Mouse (Mus musculus) left cerebral cortex, postnatal 36 days (tissue): ENCODE results near the gene Prpf6. TPM values are rescaled to one million over a fixed set of nuclear protein-coding genes. Genes with fewer than 3 reads are reported as not detected.

ENCODE experiments used
- DNase-seq, 2 experiments: peaks; one replicate each; pipeline ENCODE4 v3.0.0; 2021 to 2022; ENCODE audit warnings: low spot score in 2 of 2, mixed read lengths in 1 of 2
- intact Hi-C: fragments of 180-260 bp; cut with DNase I; formaldehyde crosslinking; loops from one replicate; pipeline ENCODE4 v1.15.1; 2025
- total RNA-seq, 2 experiments: library from RNA; stranded (reverse); gene quantifications; 2 replicates each; pipeline ENCODE4 v1.2.3; 2021

Prpf6 gene
- total RNA-seq, 2 experiments from 2014 or later = 49.8 to 54.4 TPM

DNA sequence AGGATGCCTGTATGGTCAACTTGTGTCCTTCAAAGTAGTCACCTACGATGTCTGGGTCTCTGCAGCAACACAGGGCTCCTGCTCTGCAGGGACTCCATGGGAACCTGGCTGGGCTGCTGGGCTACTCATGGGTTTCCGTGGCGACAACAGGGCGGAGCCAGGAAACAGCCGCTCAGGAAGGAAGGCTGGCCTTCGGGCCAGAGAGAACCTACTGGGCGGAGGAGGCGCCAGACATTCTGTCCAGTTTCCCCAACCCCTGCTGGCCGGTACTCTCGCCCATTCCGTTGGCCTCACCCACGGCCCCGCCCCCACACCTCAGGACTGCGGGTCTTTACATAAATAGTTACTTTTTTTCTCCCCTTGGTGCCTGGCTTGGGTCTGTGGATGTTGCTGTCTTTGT is 83.8 kb downstream of the Prpf6 start:
- DNase-seq = peak in 1 of 2 experiments; percentile 24
- intact Hi-C loops = loop anchor here (10.0 kb wide), 1 partner anchor 281 kb away; no protein-coding TSS in a partner anchor

DNA sequence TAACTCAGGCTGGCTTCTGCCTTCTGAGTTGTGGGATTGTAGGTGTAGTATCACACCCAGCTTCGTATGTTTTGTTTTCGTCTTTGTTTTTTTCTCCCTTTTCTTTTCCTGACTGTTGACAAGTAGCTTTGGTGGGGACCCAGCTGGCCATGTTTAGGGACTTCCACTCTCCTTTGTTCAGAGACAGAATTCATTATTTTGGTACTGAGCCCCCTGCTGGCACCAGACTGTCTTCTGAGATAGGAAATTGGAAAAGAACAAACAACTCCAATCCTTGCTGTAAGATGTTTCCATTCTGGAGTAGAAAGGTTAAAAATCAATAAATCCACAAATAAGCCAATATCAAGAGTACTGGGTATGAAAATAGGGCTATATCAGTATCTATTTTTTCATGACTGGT is 84.8 kb downstream of the Prpf6 start:
- intact Hi-C loops = loop anchor here (10.0 kb wide), 1 partner anchor 282 kb away; no protein-coding TSS in a partner anchor
- no peak for DNase-seq

DNA sequence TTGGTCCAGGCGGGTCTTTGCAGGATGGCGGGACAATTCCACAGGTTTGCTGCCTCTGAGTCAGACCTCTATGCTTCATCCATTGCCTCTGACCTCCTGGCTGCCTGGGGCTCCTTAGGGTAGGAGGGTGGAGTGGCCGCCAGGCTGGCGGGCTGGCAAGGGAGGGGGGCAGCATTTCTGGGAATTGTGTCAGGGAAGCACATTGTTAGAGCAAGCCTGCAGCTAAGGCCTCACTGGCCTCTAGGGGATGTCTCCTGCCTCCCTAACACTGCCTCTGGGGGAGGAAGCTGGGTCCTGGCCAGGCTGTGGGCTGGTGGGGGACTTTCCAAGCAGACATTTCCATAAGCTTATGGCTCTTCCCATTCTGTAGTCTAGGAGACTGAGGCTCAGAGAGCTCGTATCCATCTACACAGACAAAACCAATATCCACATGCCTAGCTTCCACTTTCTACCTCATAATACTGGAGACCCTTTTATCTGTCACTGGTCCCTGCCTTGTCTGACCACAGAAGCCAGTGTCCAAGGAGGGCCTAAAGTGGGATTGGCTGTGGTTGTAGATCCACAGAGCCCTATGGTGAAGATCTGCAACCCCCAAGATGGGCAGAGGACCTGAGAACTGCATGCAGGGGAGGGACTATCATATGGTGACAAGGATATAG is 85.6 kb downstream of the Prpf6 start:
- intact Hi-C loops = loop anchor here (10.0 kb wide), 1 partner anchor 282 kb away; no protein-coding TSS in a partner anchor
- DNase-seq = no peak

DNA sequence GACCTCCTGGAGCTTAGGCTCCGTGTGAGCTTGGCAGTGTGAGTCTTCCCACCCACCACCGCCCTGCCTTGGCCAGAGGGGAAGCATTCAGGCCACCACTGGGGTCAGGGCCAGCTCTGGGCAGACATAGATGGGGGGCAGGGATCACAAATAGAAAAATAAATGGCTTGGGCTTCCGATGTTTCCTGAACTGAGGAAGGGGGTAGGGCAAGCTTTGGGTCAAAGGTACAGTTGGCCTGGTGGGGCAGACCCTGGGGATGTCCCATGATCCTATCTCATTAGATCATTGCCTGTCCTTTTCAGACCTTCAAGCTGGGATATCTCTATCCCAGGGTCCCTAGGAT is 86.1 kb downstream of the Prpf6 start:
- intact Hi-C loops = loop anchor here (2.0 to 10.0 kb wide), 2 partner anchors 19 to 283 kb away; no protein-coding TSS in a partner anchor
- no peak for DNase-seq

DNA sequence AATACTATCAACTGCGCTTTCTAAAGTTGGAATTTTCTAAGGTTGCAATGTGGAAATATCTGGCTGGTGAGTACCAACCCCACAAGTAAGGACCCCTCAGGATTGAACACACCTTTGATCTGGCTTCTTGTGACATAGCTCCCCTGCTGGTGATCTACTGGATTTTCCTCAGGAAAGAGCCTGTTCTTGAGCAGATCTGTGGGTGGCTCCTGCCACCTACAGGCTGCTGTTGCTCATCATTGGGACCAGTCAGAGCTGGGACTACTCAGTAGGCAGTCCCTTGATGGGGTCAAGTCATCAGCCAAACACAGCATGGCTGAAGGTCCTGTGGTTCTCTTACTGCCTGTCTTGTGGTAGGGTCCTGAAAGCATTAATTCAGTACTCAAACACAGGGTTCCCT is 87.1 kb downstream of the Prpf6 start:
- intact Hi-C loops = loop anchor here (2.0 to 10.0 kb wide), 2 partner anchors 20 to 284 kb away; no protein-coding TSS in a partner anchor
- DNase-seq = peak; percentile 71 to 75

DNA sequence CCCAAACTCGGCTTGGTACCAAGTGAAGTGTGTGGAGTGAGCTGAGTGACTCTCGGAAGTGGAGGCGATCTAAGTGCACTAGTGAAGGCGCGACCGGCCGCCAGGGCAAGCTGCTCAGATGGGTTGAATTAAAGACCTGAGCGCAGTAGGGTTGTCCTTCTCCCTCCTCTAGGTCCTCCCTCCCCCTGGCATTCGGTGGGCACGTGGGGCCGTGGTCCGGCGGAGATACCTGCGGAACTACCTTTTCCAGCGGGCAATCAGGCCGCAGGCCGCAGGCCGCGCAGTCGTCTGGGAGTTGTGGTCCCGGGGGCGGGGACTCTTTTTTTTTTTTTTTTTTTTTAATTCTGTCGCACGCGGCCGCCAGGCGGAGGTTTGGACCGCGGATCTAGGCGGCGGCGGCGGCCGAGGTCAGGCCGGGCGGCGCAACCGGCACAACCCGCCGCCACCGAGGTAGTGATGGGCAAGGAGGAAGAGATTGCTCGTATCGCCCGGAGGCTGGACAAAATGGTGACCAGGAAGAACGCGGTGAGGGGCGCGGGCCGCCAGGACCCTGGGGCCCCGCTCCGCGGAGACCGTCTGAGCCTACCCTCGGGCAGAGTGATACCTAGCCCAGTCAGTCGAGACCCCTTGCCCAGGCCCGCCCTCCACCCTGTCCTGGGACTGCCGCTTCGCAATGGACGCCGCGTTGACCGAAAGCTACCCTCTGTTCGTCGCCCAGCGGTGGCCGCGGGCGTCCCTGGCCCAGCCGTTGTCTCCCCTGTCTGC is 88.5 kb downstream of the Prpf6 start, which contains the start of gene Tcea2:
Tcea2 (plus strand) TSS at position 360 of the 765 bp plus-strand sequence.
- peak; percentile 80 to 83 for DNase-seq
- intact Hi-C loops = loop anchor here (2.0 to 10.0 kb wide), 2 partner anchors 21 to 285 kb away; no protein-coding TSS in a partner anchor

DNA sequence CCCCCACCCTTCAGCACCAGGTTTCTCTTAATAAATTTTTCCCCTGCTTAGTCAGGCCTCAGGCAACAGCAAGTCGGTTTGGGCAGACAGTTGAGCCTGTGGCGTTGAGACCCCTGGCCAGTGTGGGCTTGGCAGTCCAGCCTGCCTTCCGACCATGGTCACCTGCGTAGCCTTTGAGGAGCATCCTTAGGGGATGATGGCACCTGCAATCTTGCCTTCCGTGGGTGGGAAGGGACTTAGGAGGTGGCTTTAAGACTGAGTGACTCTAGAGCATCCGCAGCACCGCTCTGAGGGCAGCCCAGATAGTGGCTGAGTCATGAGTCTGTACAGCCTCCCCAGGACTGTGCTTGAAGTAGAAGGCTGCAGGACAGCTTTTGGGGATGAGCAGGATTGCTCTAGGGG is 89.0 kb downstream of the Prpf6 start:
- peak in 1 of 2 experiments; percentile 43 for DNase-seq
- intact Hi-C loops = no loop called here

DNA sequence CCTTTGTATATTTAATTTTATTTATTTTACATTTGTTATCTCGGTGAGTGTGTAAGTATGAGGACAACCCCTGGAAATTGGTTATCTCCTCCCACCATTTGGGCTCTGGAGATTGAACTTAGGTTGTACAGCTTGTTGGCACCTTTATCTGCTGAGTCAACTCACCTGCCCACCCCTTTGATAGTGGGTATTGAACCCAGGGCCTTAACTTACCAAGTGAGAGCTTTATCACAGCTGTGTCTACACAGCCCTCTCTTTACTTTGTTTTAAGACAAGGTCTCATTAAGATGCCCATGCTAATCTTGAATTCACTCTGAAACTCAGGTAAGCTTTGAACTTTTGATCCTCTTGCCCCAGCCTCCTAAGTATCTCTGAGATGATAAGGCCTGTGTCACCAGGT is 90.3 kb downstream of the Prpf6 start:
- no peak for DNase-seq
- intact Hi-C loops = no loop called here

DNA sequence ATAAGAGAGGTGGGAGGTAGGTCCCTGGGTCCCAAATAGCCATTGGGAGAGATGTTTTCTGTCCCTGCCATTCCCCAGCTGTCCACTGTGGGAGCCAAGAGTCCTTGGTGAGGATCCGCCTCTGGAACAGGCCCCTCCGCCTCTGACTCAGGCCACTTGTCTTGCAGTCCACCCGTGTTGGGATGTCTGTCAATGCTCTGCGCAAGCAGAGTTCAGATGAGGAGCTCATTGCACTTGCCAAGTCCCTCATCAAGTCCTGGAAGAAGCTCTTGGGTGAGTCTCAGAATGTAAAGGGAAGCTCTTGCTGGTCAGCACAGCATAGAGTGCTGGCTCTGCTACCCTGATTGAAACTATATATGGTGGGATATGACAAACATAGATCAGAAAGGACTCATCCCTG is 91.7 kb downstream of the Prpf6 start:
- no peak for DNase-seq
- intact Hi-C loops = no loop called here

DNA sequence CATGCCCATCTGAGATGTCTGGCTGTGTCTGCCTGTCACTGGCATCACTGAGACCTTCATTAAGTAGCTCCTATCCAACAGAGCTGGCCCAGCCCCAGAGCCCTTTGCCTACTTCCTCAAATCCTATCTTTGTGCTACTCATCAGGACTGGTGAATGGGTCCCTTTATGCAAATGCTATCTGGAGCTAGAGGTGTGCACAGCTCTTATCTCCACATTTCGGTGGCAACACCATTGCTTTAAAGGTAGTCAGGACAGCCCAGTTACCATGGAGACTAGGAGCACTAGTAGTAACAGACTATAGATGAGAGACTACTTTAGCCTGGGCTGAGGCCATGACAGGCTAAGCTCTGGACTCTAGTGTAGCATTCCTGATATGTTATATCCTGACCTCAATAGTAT is 93.0 kb downstream of the Prpf6 start:
- DNase-seq = no peak
- intact Hi-C loops = no loop called here

DNA sequence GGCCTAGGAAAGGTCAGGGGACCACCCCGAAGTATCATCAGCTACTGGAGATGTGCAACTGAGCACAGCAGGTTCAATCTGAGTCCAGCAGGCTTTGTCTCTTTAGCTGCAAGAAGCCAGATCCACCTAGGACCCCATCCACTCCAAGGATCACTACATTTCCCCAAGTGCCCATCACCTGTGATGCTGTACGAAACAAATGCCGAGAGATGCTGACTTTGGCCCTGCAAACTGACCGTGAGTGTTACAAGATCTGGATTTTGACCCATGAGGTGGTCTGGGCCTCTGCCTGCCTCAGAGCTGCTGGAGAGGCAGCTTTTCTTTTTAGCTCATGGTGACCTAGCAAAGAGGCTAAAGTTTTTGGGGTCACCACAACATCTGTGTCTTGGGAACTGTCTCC is 94.0 kb downstream of the Prpf6 start:
- no peak for DNase-seq
- intact Hi-C loops = no loop called here

DNA sequence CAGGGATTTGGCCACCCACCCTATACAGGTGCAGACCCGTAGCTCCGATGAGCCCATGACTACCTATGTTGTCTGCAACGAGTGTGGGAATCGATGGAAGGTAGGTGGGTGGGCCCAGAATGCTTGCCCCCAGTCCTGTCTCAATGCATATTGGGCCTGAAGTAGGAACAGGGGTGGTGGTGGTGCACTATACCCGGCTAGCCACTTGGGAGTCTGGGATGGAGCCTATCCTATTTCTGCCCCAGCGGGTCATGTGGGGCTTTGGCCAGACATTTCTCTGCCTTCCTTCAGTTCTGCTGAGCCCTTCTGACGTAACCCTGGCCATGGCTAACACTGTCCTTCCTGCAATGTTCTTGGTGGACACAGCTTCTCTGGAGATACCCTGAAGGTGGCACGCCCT is 95.9 kb downstream of the Prpf6 start:
- intact Hi-C loops = no loop called here
- DNase-seq = no peak

DNA sequence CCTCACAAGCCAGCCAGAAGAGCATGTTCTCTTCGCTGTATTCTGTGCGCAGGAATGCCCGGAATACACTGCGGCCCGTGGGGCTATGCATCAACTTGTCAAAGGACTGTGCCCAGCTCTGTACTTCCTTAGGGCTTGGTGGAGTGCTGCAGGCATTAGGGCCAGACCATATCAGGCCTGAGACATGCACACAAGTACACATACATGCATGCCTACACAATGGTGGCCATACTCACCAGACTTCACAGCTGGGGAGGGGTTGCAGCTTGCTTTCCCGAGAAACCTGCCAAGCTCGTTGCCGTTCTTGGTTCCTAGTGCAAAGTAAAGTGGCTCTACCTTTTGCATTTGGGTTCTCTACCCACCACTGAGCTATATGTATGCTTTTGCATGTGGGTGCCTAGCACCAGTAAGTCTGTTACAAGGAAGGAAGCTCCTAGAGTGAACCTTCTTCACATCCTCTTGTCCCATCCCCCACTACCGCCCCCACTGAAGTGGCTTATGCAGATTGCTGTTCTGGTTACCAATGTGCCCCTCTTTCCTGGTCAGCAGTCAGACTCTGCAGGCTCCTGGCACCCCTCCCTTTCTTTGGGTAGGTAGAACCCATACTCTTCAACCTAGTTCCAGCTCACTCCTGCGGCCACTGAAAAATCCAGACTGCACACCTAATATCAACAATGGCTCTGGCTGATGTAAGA is 97.9 kb downstream of the Prpf6 start:
- peak in 1 of 2 experiments; percentile 21 for DNase-seq

DNA sequence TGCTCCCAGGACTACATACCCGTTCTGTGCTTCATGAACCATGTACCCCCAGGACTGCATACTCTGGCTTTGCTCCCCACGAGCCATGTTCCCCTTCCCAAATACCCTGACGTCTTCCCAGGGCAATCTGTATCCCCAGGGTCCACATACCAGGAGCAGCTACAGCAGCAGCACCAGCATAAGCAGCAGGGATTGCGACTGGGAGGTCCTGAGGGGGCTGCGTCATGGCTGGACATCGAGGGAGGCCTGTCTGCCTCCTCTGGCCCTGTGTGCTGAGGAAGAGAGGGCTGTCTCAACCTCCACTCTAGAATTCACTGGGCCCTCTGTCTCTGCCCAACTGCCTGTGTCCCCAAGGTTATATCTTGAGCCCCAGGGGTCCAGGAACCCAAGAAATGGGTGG is 99.4 kb downstream of the Prpf6 start:
- intact Hi-C loops = no loop called here

More for the DNA sequence above, 97.9 kb downstream of the Prpf6 start:
- intact Hi-C loops = no loop called here

DNA sequence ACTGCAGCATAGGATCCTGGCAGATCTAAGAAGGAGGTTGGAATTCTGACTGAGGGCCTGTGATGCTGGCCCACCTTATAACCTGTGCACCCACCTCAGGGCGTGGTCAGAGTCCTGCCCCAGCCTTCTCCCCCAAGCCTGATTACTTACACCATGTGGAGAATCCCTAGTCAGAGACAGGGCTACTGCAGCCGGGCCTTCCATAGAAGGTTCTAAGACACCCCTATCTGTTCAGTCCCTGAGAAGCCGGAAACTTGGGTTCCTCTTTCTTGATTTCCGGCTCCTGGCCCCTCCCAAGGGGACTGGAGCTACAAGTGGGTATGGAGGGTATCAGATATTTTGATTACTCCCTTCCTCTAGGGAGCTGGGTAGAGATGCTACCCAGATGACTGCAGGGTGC is 99.9 kb downstream of the Prpf6 start:
- DNase-seq = peak in 1 of 2 experiments; percentile 3
- intact Hi-C loops = no loop called here

More for the DNA sequence above, 99.4 kb downstream of the Prpf6 start:
- DNase-seq = no peak

DNA sequence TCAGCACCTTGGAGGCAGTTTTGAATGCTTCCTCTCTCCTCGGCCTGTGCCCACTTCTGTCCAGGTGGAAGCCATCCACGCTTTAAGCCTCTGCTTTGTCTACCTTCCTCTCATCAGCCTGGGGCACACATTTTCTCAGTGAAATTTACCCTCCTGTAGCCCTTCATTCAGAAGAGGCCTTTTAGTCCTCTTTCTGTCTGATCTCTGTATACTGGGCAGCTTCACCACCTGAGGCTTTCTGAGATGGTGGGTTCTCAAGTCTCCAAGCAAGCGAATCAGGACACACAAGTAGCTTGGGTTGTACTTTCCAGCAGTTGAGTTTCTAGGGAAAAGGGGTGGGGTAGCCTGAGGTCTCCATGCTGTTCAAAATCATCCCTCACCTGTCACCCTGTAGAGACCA is 100.6 kb downstream of the Prpf6 start:
- no peak for DNase-seq

DNA sequence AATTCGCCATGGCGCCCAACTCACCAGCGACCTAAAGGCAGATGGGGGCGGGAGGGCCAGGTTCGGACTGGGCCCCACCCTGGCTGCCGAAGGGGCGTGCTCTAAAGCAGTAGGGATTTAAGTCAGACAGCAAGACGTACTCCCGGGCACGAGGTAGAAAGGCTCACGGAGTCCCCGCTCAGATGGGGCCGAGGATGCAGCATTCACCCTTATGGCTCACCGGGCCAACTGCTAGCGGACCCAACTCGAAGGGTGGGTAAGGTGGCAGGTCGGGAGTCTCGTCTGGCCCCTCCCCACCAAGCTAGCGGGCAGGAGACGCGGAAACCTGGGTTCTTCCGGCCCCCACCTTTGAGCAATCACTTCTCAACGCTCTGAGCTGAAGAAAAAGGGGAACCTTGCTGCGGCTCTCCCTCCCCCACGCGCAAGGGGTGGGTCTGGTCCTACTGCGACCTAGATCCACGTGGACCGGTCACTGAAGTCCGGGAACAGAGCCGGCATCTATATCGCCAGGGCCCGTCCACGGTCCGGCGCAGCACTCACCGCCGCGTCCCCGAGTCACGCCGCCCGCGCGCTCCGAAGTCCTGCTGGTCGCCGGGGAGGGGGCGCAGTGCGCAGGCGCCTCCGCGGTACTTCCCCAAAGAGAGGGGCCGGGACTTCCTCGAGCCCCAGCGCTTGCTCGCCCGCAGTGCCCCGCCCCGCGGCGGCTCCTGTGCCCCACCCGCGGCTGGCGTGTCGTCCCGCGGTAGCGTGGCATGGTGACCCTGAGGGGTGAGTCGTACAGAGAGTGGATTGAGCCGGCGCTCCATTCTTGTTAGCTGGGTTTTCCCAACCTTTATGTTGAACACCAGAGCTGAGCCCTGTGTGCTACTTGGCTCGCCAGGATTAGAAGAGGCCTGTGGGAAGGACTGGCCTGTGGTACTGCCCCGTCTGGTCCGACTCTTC is 101.9 kb downstream of the Prpf6 start, which contains the start of gene Rgs19:
Rgs19 (minus strand) TSS at position 639 of the 942 bp plus-strand sequence.
- intact Hi-C loops = no loop called here
- DNase-seq = peak; percentile 81 to 87

More for the DNA sequence above, 100.6 kb downstream of the Prpf6 start:
- intact Hi-C loops = no loop called here

DNA sequence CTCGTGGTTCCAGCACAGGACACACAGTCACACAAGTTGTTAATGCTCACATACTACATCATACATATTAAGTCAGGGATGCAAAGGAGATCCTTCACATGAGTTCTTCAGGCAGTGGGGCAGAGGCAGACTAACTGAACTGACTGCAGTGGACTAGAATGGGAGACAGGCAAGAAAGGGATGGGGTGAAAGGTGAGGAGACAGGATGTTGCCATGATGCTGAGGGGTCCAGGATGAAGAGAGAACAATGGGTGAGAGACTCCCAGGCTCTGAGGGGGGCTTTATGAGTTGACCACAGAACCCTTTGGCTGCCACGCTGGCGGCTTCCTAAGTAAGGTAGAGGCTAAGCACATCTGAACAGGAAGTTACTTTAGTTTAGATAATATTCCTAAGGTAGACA is 102.9 kb downstream of the Prpf6 start:
- intact Hi-C loops = no loop called here
- no peak for DNase-seq

DNA sequence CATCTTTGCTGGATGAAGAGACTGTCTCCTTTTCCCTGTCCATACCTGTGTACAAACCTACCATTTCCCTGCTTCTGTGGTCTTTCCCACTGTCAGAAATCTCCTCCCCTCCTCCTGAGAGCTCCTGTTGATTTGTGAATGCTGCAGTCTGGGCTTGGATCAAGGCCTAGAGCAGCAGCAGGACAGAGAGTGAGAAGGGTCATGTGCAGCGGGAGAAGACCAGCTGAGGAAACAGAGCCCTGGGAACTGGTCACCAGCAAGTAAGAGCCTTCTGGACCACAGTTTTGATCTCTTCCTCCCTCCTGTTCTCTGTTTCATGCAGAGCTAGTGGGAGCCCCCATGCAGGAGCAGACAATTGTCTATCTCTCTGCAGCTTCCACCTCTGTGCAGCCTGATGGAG is 104.1 kb downstream of the Prpf6 start:
- intact Hi-C loops = no loop called here
- DNase-seq = no peak
